Mouse (Mus musculus) liver, postnatal 0 days (tissue): ENCODE data around the gene Arrdc2.

ENCODE experiments used
- CTCF ChIP-seq: sonication (generic); IDR thresholded peaks from 2 replicates; pipeline ENCODE4 v1.5.1; 2016; ENCODE audit warnings: antibody characterized with exemption, low read depth
- EP300 ChIP-seq: IDR thresholded peaks from 2 replicates; pipeline ENCODE4 v1.6.1; 2016; ENCODE audit warnings: antibody characterized with exemption, low read depth, mild to moderate bottlenecking

DNA sequence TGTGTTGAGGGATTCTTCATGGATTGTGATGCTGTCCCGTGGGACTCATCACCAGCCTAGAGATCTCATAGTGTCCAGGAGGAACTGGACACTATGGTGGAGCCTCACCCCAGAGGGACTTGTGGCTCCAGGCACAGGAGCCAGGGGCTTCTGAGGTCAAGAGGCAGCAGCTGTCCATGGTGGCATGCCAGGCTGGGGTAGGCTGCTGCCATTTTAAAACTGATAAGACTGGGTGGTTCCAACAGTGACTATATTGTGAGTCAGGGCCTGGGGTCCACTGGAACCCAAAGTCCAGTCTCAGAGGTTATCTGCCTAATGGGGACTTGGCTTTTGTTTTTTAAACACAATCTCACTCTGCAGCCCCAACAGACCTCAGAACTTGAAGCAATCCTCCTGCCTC is 37.7 kb downstream of the Arrdc2 start:
- TF ChIP-seq EP300 (no peak), CTCF (no peak)
